Mouse (Mus musculus) spleen, postnatal 10 days (tissue): ENCODE results near the gene Dock10.
"Not testable (repeated sequence)": the region's sequence is repeated elsewhere in the genome, so short reads cannot be mapped to it uniquely, and the experiment has no call there.

ENCODE experiments used
- DNase-seq, 2 experiments: peaks; one replicate each; pipeline ENCODE4 v3.0.0; 2021 to 2022; ENCODE audit warnings: low spot score in 2 of 2

Gene Dock10

GRCm38 (mm10) chr1:80757977-80758797 lies at the start of gene Dock10:
Gene Dock10 (minus strand): TSS chr1:80758527.
- DNase-seq, result peak; percentile 40 to 66

DNA sequence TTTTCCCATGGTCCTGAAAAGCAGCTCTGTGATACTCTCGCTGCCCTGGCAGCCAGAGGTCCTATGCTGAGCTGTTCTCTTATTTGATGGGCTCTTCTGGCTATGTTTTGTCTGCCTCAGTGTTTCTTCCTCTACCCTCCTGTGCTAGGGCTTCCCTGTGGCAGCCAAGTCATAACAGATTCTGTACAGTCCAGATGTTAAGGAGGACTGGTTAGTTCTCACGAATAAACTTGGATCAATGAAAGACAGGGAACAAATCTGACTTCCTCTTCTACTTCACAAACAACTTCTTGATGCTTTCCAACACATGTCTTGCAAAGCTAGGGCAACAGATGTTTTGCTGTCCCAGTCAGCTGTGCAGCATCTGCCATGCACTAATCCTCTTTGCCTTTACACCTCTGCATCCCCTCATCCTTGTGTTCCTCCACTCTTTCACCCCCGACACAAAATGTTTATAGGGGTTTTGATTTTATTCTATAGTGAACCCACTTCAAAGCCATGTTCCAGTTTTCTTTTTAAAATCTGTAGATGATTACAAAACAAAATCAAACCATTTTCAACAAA lies 48.6 kb upstream of the Dock10 start:
- no peak for DNase-seq

GRCm38 (mm10) chr1:80802023-80802422 lies 43.7 kb upstream of the Dock10 start:
- DNase-seq, result no peak

DNA sequence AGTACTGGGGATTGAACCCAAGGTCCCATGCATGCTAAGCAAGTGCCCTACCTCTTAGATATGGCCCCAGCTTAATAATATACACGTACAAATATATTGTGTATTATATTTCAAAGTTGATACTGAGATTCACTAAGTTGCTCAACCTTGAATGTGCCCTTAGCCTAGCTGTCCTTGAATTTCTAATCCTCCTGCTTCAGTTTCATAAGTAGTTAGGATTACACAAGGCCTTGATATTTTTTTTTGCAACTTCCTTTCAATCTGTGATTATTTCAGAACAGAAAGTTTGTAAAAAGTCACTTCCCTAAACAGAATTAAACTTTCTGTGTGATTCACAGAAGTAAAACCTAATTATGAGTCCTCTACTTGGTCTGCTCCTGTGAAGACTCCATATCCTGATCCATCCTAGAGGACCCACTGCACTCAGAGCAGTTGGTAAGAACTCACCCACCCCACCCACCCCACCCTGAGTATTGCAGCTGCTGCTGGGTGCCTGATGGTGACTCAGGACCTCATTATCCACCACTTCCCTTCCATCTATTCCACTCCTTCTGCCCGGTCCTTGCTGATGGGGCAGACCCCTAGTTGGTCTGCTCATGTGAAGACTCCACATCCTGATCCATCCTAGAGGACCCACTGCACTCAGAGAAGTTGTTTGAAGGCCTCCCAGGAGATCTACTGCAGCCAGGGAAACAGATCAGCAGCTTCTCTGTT lies 26.9 kb upstream of the Dock10 start:
- no peak for DNase-seq

DNA sequence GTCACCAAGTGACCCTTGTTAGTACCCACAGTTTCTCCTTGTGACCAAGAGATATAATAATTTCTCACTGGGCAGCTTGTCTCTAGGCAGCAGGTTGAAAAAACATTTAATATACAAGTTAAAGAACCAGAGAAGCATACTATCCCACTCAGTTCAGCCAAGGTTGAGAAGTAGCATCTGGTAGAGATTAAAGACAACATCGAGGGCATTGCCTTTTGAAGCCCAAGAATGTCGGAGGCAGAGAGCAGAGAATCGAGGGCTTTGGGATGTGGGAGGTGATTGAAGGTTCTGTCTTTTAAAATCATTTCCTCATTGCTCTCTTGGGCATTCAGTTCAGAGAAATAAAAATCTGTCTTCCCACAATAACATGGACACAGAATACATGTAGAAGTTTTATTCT lies 25.8 kb upstream of the Dock10 start:
- DNase-seq, result no peak

DNA sequence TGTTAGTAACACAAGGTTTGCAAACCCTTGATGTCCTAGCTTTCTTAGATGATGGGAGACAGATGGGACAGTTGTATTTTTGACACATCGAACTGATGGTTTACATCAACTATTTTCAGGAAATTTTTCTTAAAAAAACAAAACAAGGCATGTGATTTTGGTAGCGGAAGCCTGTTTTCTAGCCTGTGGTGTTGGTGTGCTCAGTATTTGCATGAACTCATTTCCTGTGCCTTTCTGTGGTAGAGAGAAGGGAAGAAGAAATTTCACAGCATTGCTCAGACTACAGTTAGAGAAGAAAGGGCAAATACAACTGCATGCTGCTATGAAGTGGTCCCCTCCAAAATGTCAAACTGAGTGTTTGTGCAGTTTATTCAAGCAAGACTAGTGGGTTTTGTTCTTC lies 7.2 kb upstream of the Dock10 start:
- DNase-seq, result no peak

DNA sequence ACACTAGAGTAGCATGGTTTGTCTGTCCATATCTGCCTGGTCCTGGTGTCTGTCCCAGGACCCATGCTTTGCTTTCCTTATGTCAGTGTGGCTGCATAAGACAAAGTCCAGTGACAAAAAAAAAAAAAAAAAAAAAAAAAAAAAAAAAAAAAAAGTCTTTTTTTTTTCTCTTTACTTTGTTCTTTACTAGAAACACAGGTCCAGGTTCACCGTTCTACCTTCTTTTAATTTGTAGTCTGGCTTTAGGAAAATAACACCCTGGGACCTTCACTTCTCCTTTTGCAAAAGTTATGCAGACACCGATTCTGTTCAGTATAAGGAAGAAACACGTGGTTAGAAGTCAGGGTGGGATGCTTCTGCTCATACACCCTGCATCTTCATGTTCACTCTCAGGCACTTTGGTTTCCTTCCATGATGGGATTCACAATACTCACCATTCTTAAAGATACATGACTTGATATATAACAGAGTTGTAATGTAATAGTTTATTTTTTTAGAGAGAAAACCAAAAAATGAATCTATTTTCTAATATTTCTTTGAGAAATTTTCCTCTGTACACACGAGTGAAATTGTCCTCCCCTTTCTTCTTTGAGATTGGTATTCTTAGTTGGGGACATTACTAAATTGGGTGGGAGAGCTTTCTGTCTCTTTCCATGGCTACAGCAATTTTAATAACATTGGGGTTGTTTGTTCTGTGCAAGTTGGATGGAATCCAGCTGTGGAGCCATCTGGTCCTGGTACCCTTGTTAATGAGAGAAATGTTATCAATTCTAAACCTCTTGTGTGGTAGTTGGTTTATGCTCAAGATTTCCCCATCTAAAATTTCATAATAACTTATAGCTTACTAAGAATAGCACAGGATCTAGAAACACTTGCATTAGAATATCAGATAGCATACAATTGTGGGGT lies 5.0 kb upstream of the Dock10 start:
- no peak for DNase-seq

GRCm38 (mm10) chr1:80758798-80759184 lies 464 bp upstream of the Dock10 start:
- DNase-seq, result no peak

- DNase-seq, result no peak
Measured at GRCm38 (mm10) chr1:80757650-80757976, 714 bp downstream of the Dock10 start.

DNA sequence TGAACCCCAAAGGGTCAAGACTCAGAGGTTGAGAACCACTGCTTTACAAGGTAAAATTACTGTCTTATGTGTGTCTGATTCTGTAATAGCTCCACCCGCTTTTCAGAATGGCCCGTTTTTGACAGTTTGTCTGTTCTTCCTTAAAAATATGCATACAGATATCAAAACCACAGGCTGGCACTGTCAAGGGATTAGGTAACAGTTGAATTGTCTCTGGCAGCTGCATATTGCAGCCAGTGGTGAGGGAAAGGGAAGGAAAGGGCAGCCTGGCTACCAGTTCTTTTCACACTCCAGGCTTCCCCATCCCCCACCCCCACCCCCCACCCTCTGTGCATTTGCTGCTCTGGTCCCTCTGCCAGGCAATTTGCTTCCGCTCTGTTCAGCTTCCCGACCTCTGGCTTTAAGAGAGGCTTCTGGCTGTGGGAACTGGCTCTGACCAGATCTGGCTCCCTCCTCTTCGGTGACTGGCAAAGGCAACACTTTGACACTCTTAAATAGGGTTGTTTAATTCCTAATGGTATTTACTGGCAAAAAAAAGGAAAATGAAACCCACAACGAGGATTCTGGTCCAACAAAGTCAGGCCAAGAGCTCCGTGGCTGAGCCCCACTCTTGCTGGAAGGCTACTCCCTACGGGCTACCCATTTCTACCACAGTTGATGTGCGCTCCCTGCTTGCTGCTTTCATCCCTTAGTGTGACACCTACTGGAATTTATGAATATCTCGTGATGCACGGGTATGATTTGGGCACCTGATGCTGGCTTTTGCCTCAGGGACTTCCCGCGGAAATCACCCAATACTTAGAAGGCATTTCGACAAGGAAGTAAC lies 1.3 kb downstream of the Dock10 start:
- DNase-seq, result peak in 1 of 2 experiments; percentile 18

DNA sequence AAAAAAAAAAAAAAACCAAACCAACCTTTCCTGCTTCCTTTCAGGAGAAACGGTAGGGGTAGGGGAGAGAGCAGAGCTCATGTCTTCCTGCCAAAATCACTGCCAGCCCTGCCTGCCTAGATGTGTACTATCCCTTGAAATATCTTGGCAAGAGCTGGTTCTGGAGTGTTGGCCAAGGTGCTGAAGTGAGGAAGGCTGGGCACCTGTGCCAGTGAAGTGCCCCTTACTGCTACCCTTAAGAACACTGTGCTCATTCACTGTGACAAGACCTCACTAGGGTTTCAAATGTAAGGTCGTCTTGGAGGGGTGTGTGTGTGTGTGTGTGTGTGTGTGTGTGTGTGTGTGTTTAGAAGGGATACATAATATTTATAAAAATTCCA lies 2.3 kb downstream of the Dock10 start:
- DNase-seq, result no peak

DNA sequence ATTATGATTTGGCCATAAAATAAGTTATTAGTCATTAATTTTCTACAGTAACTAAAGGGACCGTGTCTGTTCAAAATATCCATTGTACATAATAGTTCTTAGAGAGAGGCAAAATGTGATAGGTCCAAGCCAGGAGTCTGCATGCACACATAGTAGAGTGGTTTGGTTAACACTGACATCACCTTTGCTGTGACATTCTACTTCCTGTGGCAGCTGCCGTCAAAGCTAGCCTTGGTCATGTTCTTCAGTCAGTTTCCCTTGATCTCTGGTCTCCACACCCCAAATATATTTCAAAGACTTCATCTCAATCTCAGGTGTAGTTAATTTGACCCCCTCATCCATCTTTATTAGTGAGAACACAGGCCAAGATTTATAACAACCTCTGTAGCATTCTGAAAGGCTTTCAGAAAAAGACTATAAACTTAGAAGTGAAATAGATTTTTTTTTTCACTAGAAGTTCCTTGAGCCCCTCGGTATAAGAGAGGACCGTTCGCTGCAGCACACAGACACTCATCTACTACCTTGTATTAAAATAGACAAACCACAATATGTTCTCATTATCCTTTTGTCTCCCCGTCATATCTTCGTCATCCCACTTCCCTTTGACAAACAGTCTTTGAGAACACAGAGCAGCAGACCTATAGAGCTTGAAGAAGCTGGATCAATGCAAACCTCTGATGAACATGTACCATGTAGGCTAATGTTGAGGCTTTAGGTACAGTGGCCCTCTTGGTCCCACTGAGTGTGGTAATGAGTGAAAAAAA lies 2.8 kb downstream of the Dock10 start:
- no peak for DNase-seq

GRCm38 (mm10) chr1:80749122-80749521 lies 9.2 kb downstream of the Dock10 start:
- DNase-seq, result not testable (repeated sequence)

DNA sequence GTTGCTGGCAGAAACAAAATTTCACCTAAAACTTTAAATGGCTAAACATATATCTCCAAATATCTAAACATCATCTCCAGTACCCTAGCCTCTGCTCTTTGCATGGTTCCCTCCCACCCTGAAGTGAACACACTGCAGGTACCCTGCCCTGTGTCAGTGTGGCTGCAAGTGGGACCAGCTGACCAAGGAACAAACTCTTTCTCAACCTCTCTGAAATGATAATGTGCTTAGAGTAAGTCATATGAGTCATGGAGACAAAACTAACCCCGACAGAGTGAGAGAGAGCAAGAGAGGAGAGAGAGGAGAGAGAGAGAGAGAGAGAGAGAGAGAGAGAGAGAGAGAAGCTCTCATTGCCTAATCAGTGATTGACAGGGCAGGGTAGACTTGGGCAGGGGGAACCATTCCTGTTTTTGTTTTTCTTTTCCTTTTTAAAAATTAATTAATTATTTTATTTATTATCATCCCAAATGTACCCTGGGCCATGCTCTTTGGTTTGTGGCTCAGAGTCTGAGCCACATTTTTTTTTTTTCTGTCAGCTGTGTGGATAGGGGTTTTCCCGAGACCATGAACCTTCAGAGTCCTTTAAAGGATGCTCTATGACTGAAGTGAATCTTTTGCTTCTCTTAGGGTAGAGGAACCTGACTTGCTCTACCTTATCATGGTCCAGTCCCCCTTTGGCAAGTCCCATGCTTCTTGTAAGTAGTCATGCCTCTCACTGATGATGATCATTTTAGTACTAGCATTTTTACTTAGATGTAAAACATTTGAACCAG lies 11.4 kb downstream of the Dock10 start:
- no peak for DNase-seq

- DNase-seq, result no peak
Measured at GRCm38 (mm10) chr1:80746195-80746594, 12.1 kb downstream of the Dock10 start.

GRCm38 (mm10) chr1:80739472-80739871 lies 18.9 kb downstream of the Dock10 start:
- no peak for DNase-seq

GRCm38 (mm10) chr1:80737812-80738391 lies 20.4 kb downstream of the Dock10 start:
- DNase-seq, result no peak

- no peak for DNase-seq
Measured at GRCm38 (mm10) chr1:80730582-80730981, 27.7 kb downstream of the Dock10 start.

DNA sequence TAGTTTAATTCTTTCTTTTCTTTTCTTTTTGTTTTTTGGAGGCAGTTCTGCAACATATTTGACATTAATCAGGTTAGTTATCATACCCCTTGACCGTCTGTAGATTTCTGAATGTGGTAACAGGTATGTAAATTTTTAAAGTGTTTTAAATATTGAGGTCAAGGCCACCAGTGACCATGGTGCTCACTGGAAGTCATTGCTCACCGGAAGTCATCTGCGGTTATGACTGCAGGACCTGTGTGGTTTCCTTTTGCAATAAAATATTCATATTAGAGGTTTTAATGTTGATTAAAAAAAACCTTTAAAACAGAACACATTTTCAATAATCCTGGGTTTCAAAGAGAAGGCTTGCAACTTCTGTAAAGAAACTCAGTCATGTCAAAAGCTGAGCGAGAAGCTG lies 28.2 kb downstream of the Dock10 start:
- no peak for DNase-seq
